Mouse (Mus musculus) lung, embryonic 14.5 days (tissue): ENCODE data around the gene Klhdc4. TPM values are rescaled to one million over a fixed set of nuclear protein-coding genes. Genes with fewer than 3 reads are reported as not detected.

Source experiments
- ATAC-seq: fragments of 200-750 bp; cut with Nextera tagmentation; 2 replicates; pipeline ENCODE4 v1.8.0; 2017; ENCODE audit warnings: mild to moderate bottlenecking, moderate TSS enrichment, moderate library complexity; ENCODE audit not compliant: insufficient read depth
- DNase-seq: peaks from one replicate; pipeline ENCODE4 v3.0.0-alpha.2; 2015
- H3K27ac ChIP-seq: fragments of 300-500 bp; sonication (generic); 2 replicates; pipeline ENCODE4 v1.5.1; 2014; ENCODE audit warnings: low read depth, mild to moderate bottlenecking, moderate library complexity
- H3K27me3 ChIP-seq: fragments of 300-500 bp; sonication (generic); 2 replicates; pipeline ENCODE4 v1.6.1; 2014; ENCODE audit warnings: low read length, control low read depth; ENCODE audit not compliant: insufficient read depth
- H3K36me3 ChIP-seq: fragments of 300-500 bp; sonication (generic); 2 replicates; pipeline ENCODE4 v1.6.1; 2014; ENCODE audit warnings: control low read depth; ENCODE audit not compliant: insufficient read depth
- H3K4me1 ChIP-seq: fragments of 300-500 bp; sonication (generic); 2 replicates; pipeline ENCODE4 v1.6.1; 2014; ENCODE audit warnings: antibody characterized with exemption, control low read depth; ENCODE audit not compliant: insufficient read depth
- H3K4me2 ChIP-seq: fragments of 300-500 bp; sonication (generic); 2 replicates; pipeline ENCODE4 v1.6.1; 2014; ENCODE audit warnings: mild to moderate bottlenecking
- H3K4me3 ChIP-seq: fragments of 300-500 bp; sonication (generic); 2 replicates; pipeline ENCODE4 v1.5.1; 2014; ENCODE audit warnings: low read depth, low read length
- H3K9ac ChIP-seq: fragments of 300-500 bp; sonication (generic); 2 replicates; pipeline ENCODE4 v1.6.1; 2014
- H3K9me3 ChIP-seq: fragments of 300-500 bp; sonication (generic); 2 replicates; pipeline ENCODE4 v1.6.1; 2016; ENCODE audit warnings: low read depth, low read length, control low read depth
- CTCF ChIP-seq: IDR thresholded peaks from 2 replicates; pipeline ENCODE4 v1.5.1; 2016; ENCODE audit warnings: antibody characterized with exemption, low read depth
- WGBS: fragments of 180-500 bp; shearing (Covaris S2); extraction: QIAGEN DNeasy Blood & Tissue Kit; methylation state at CpG from one replicate; pipeline ENCODE4 v1.1.7; 2014; 5-methylcytosine and 5-hydroxymethylcytosine counted together
- polyA plus RNA-seq: library from polyadenylated mRNA; unstranded; fragments of >200 nt; fragmentation: Nextera tagmentation; extraction: Ambion mirVana; gene quantifications from 2 replicates; pipeline ENCODE4 v1.2.1, GENCODE M21; 2014

The Klhdc4 gene
- 42.2 and 47.7 TPM in 2 replicates for polyA plus RNA-seq

DNA sequence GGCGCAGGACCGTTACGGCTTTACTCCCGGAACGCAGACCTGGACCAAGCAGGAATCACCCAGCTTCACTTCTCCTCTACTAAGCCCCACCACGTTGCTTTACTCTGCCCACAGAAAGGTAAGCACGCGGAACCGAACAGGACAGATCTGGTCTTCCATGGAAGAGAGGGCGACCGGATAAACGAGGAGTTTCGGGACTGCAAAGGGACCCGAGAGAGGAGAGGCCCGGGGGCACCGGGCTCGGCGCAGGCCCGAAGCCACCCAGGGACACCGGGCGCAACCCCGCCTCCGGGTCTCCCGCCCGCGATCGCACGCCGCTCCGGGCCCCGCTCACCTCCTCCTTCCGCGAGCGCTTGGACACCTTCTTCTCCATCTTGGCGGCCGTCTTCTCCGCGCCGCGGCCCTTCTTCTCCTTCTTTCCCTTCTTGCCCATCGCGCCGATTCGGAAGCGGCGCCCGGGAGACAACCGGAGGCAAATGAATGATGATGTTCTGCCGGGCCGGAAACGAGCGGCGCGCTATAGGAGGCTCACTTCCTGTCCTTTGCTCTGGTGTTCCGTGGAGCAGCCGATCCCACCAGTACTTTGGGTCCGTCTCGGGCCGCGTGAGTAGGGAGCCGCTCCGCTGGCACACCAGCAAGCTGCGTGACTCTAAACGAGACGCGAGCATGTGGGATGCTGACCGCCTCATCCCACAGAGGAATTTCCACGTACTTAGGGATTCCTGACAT is at the start of gene Klhdc4:
Gene Klhdc4, minus strand, starts transcription at position 522 of the 729 bp plus-strand sequence.
- Histone ChIP-seq H3K27ac (peak within 1 kb of the TSS; percentile 50; the same call in 1 of the 2 replicates), H3K4me1 (peaks cover 3% of the 10 kb centered on the region; the same call in 1 of the 2 replicates)

DNA sequence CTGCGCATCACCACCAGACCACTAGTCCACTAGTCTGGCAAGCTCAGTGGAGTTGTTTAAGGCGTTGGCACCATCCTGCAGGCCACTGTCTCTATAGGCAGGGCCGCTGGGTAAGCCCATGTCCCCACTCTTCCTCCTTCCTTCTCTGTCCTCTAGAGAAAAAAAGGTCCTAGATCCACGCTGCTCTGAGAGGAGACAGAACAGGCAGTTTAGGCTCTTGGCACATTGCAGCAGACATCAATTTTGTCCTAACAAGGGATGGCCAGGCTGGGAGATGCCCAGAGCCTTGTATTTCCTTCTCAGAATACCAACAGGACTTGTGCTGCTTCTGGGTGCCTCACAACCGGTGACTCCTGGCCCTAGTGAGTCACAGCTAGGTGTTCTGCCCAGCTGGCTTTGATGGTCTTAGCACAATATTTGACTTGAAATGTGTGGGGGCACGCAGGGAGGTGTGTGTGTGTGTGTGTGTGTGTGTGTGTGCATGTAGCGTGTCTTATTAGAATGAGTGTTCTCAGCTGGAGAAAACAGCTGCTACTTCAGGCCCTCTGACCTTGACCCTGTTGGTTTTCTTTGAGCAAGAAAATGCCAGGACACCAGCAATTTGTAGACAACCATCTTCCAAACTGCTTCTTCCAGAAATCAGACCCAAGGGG is 48.6 kb upstream of the Klhdc4 start:
- TF ChIP-seq CTCF = no peak
- H3K9ac ChIP-seq = no peak overlapping the region
- ATAC-seq (no peak), DNase-seq (no peak)
- H3K4me1 ChIP-seq = 0 out of 2 replicates have a peak, but pooled peaks cover 6% of the 10 kb centered on the region
- WGBS = 78% methylated on average over 7 of the region's 7 CpGs
- H3K27me3 ChIP-seq = no peaks in the 10 kb centered on the region
- no peak overlapping the region for H3K4me2 ChIP-seq
- H3K27ac ChIP-seq = no peak overlapping the region
- no peaks in the 10 kb centered on the region for H3K9me3 ChIP-seq
- no peak overlapping the region for H3K4me3 ChIP-seq
- peaks cover 13% of the 10 kb centered on the region for H3K36me3 ChIP-seq

More for the DNA sequence above, at the start of gene Klhdc4:
- H3K9ac ChIP-seq = peak within 1 kb of the TSS; percentile 83
- no peaks in the 10 kb centered on the region for H3K27me3 ChIP-seq
- ATAC-seq (peak; percentile 99), DNase-seq (peak; percentile 96)
- no peaks in the 10 kb centered on the region for H3K9me3 ChIP-seq
- TF ChIP-seq CTCF = no peak
- H3K4me3 ChIP-seq = peak within 1 kb of the TSS; percentile 89
- peak within 1 kb of the TSS; percentile 95 for H3K4me2 ChIP-seq
- H3K36me3 ChIP-seq = no peaks in the 10 kb centered on the region
- under 1% methylated on average over 68 of the region's 68 CpGs for WGBS

DNA sequence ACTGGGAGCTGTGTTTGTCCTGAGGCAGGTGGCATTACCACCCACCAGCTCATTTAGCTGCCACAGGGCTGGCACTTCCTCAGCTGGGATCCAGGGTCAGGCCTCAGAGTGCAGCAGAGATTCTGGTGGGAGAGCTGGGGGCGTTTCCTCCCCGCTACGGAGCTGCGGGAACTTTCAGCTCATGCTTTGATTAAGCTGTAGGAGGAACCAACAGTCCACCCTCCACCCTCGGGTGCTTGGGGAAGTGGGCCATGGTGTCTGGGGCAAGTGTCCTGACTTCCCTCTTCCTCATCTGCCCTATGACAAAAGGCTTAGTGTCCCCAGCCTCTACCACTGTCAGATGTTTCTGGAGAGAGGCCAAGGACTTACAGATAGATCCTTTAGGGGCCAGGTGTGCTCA is 47.8 kb upstream of the Klhdc4 start:
- H3K9ac ChIP-seq = no peak overlapping the region
- no peak overlapping the region for H3K4me2 ChIP-seq
- H3K4me1 ChIP-seq = peaks cover 9% of the 10 kb centered on the region
- WGBS = 49% methylated on average over 5 of the region's 5 CpGs
- ATAC-seq = no peak
- no peak overlapping the region for H3K4me3 ChIP-seq
- no peaks in the 10 kb centered on the region for H3K9me3 ChIP-seq
- no peak overlapping the region for H3K27ac ChIP-seq
- TF ChIP-seq CTCF = no peak
- H3K36me3 ChIP-seq = peaks cover 6% of the 10 kb centered on the region; the same call in 1 of the 2 replicates
- no peak for DNase-seq
- H3K27me3 ChIP-seq = no peaks in the 10 kb centered on the region

DNA sequence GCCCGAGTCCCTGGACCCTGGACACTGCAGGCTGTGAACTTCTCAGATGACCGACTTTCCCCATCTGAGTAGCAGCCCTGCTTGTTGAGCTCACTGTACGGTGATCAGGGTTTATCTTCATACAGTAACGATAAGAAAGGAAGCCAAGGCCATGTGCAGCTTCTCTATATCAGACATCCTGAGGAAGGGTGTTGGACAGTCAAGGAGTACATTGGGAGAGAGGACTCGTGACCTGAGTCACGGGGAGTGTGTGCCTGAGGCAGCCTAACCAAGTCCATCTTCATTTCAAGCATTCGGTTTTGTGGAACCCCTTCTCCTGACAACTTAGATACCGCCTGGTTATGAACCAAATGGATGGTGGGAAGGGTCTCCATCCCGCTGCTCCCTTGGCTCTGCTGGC is 46.1 kb upstream of the Klhdc4 start:
- Histone ChIP-seq H3K27ac (peak overlapping the region; percentile 26), H3K4me3 (no peak overlapping the region), H3K36me3 (no peaks in the 10 kb centered on the region), H3K9me3 (no peaks in the 10 kb centered on the region), H3K4me1 (peaks cover 9% of the 10 kb centered on the region), H3K9ac (no peak overlapping the region), H3K27me3 (no peaks in the 10 kb centered on the region), H3K4me2 (no peak overlapping the region)
- TF ChIP-seq CTCF = no peak
- WGBS = 74% methylated on average over 9 of the region's 9 CpGs
- ATAC-seq (no peak), DNase-seq (no peak)

DNA sequence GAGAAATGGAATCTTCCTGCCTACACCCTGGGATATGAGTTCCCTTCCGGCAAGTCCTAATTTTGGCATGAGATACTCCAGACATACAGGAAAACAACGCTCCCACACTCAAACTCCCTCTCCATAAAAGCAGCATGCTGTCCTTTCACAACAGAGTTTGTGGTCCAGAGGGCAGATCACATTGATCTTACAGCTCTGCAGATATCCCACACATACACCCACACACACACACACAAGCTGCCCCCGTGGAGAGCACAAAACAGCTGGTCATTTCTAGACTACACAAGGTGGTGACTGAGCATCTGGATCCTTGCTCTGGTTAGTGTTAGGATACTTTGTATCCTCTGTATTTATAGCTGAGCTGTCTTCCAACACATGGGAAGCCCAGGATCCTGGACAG is 45.7 kb upstream of the Klhdc4 start:
- WGBS = 48% methylated on average over 3 of the region's 3 CpGs
- Histone ChIP-seq H3K4me1 (peaks cover 9% of the 10 kb centered on the region), H3K9ac (no peak overlapping the region), H3K4me3 (no peak overlapping the region), H3K9me3 (no peaks in the 10 kb centered on the region), H3K4me2 (no peak overlapping the region), H3K27me3 (no peaks in the 10 kb centered on the region), H3K27ac (peak overlapping the region; percentile 26), H3K36me3 (no peaks in the 10 kb centered on the region)
- ATAC-seq (no peak), DNase-seq (no peak)
- TF ChIP-seq CTCF = no peak

DNA sequence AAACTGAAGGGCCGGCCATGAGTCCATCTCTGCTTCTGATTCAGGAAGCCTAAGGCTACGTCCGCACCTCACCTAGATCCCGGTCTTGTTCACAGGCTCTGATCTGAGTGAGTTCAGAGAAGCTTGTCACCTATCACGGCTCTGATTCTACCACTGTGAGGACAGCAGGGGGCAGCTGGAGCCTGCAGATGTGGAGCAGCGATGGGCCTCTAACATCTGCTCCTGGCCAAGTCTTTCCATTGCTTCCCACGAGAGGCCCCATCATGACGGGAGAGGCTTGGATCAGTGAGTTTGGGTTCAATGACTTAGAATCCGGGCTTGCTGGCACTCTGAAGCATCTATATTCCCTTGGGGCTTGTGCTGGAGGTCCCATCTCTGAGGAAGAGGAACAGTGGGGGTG is 44.7 kb upstream of the Klhdc4 start:
- no peaks in the 10 kb centered on the region for H3K36me3 ChIP-seq
- no peak overlapping the region for H3K4me3 ChIP-seq
- no peak overlapping the region for H3K27ac ChIP-seq
- peaks cover 9% of the 10 kb centered on the region for H3K4me1 ChIP-seq
- H3K27me3 ChIP-seq = no peaks in the 10 kb centered on the region
- H3K9ac ChIP-seq = no peak overlapping the region
- ATAC-seq = peak; percentile 55
- WGBS = 43% methylated on average over 9 of the region's 9 CpGs
- no peaks in the 10 kb centered on the region for H3K9me3 ChIP-seq
- TF ChIP-seq CTCF = peak; percentile 83
- H3K4me2 ChIP-seq = no peak overlapping the region
- peak; percentile 83 for DNase-seq

DNA sequence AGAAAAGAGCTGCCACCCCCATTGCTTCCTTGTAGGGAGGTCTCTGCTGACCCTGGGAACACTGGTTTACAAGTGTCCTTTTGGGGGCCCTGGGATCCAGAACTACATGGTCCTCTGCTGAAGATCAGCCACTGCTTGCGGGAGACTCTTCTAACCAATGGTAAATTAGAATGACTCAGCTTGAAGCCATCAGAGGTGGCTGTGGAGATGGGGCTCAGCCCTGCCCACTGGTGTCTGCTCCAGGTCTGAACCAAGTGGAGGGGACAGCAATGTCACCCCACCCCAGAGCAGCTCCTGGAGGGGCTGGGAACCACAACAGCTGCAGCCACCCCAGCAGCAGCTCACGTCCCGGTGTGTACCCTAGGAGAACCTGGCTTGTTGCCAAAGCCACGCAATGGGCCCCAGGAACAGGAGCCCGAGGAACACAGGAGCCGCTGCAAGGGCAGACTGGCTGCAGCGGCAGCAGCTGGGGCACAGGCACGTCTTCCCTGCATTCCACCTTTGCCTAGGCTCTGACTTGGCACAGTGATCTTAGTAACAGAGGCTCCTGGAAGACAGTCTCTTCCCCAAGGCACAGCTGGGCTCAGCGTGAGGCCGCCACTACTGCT is 42.6 kb upstream of the Klhdc4 start:
- DNase-seq = peak; percentile 65

More for the DNA sequence above, 42.6 kb upstream of the Klhdc4 start:
- Histone ChIP-seq H3K4me2 (no peak overlapping the region), H3K4me3 (no peak overlapping the region), H3K9me3 (no peaks in the 10 kb centered on the region), H3K27ac (no peak overlapping the region), H3K9ac (no peak overlapping the region), H3K36me3 (no peaks in the 10 kb centered on the region), H3K4me1 (peaks cover 9% of the 10 kb centered on the region), H3K27me3 (no peaks in the 10 kb centered on the region)
- no peak for TF ChIP-seq CTCF
- peak; percentile 32; the same call in 1 of the 2 replicates for ATAC-seq
- WGBS = 16% methylated on average over 10 of the region's 10 CpGs
